Mouse (Mus musculus) erythroblast, embryonic 14.5 days (primary cell): ENCODE results near the gene Mapk3.

Source experiments
- GATA1 ChIP-seq: IDR thresholded peaks from 2 replicates; pipeline ENCODE4 v1.6.1; 2012; ENCODE audit warnings: low read length, inconsistent platforms, mixed read lengths
- TAL1 ChIP-seq: IDR thresholded peaks from 3 replicates; pipeline ENCODE4 v1.6.1; 2012; ENCODE audit warnings: low read length, inconsistent platforms, mixed read lengths

GRCm38 (mm10) chr7:126717566-126717965 lies 41.8 kb upstream of the Mapk3 start:
- TF ChIP-seq GATA1: no peak
- TF ChIP-seq TAL1: no peak
